Mouse (Mus musculus) erythroblast, embryonic 14.5 days (primary cell): ENCODE data around the gene F3. TPM values are rescaled to one million over a fixed set of nuclear protein-coding genes. Genes with fewer than 3 reads are reported as not detected.
"Not testable (repeated sequence)": the region's sequence is repeated elsewhere in the genome, so short reads cannot be mapped to it uniquely, and the experiment has no call there.

Experiments used
- H3K27me3 ChIP-seq: 2 replicates; pipeline ENCODE4 v1.6.1; 2012; ENCODE audit warnings: inconsistent platforms; ENCODE audit not compliant: control insufficient read depth
- H3K36me3 ChIP-seq: 2 replicates; pipeline ENCODE4 v1.6.1; 2012; ENCODE audit warnings: mild to moderate bottlenecking, inconsistent platforms; ENCODE audit not compliant: control insufficient read depth
- H3K4me1 ChIP-seq: 2 replicates; pipeline ENCODE4 v1.6.1; 2012; ENCODE audit warnings: inconsistent platforms; ENCODE audit not compliant: control insufficient read depth
- H3K4me3 ChIP-seq: replicated peaks from 2 replicates; pipeline ENCODE3; 2012; ENCODE audit warnings: moderate library complexity, mild to moderate bottlenecking, inconsistent platforms
- H3K9me3 ChIP-seq: 2 replicates; pipeline ENCODE4 v1.6.1; 2012; ENCODE audit warnings: low read length, inconsistent platforms, mixed read lengths; ENCODE audit not compliant: control insufficient read depth
- GATA1 ChIP-seq: IDR thresholded peaks from 2 replicates; pipeline ENCODE4 v1.6.1; 2012; ENCODE audit warnings: low read length, inconsistent platforms, mixed read lengths
- TAL1 ChIP-seq: IDR thresholded peaks from 3 replicates; pipeline ENCODE4 v1.6.1; 2012; ENCODE audit warnings: low read length, inconsistent platforms, mixed read lengths
- polyA plus RNA-seq: library from polyadenylated mRNA; stranded (reverse); fragments of >175 nt; gene quantifications from 2 replicates; pipeline ENCODE4 v1.2.3, GENCODE M21; 2012

The F3 gene
- polyA plus RNA-seq, 1 experiment, result not detected

GRCm38 (mm10) chr3:121755152-121755551 lies 31.8 kb downstream of the F3 start:
- Histone ChIP-seq H3K4me1 (no peaks in the 10 kb centered on the region), H3K27me3 (no peaks in the 10 kb centered on the region), H3K36me3 (peaks cover 2% of the 10 kb centered on the region; the same call in 1 of the 2 replicates), H3K9me3 (no peaks in the 10 kb centered on the region), H3K4me3 (no peak overlapping the region)
- no peak for TF ChIP-seq TAL1
- TF ChIP-seq GATA1, result no peak

- Histone ChIP-seq H3K4me3 (no peak overlapping the region), H3K27me3 (no peaks in the 10 kb centered on the region), H3K4me1 (no peaks in the 10 kb centered on the region), H3K36me3 (peaks cover 2% of the 10 kb centered on the region; the same call in 1 of the 2 replicates), H3K9me3 (no peaks in the 10 kb centered on the region)
- TF ChIP-seq GATA1 (no peak), TAL1 (no peak)
Measured at GRCm38 (mm10) chr3:121758373-121758772, 35.0 kb downstream of the F3 start.

GRCm38 (mm10) chr3:121762056-121762852 lies 38.9 kb downstream of the F3 start:
- Histone ChIP-seq H3K4me1 (no peaks in the 10 kb centered on the region), H3K27me3 (no peaks in the 10 kb centered on the region), H3K4me3 (no peak overlapping the region), H3K36me3 (peaks cover 13% of the 10 kb centered on the region), H3K9me3 (no peaks in the 10 kb centered on the region)
- TF ChIP-seq TAL1 (no peak), GATA1 (no peak)

GRCm38 (mm10) chr3:121766048-121766447 lies 42.7 kb downstream of the F3 start:
- no peaks in the 10 kb centered on the region for H3K9me3 ChIP-seq
- no peaks in the 10 kb centered on the region for H3K27me3 ChIP-seq
- no peaks in the 10 kb centered on the region for H3K4me1 ChIP-seq
- peaks cover 27% of the 10 kb centered on the region for H3K36me3 ChIP-seq
- no peak for TF ChIP-seq TAL1
- TF ChIP-seq GATA1, result no peak
- H3K4me3 ChIP-seq, result no peak overlapping the region

- H3K36me3 ChIP-seq, result peaks cover 31% of the 10 kb centered on the region
- no peaks in the 10 kb centered on the region for H3K9me3 ChIP-seq
- no peak overlapping the region for H3K4me3 ChIP-seq
- TF ChIP-seq GATA1, result no peak
- no peak for TF ChIP-seq TAL1
- H3K4me1 ChIP-seq, result no peaks in the 10 kb centered on the region
- H3K27me3 ChIP-seq, result no peaks in the 10 kb centered on the region
Measured at GRCm38 (mm10) chr3:121766818-121767217, 43.5 kb downstream of the F3 start.

GRCm38 (mm10) chr3:121768770-121769169 lies 45.4 kb downstream of the F3 start:
- Histone ChIP-seq H3K9me3 (no peaks in the 10 kb centered on the region), H3K27me3 (no peaks in the 10 kb centered on the region), H3K4me1 (0 out of 2 replicates have a peak, but pooled peaks cover 1% of the 10 kb centered on the region), H3K36me3 (peaks cover 35% of the 10 kb centered on the region), H3K4me3 (no peak overlapping the region)
- TF ChIP-seq TAL1 (no peak), GATA1 (no peak)

- H3K27me3 ChIP-seq, H3K9me3 ChIP-seq, H3K4me1 ChIP-seq, H3K4me3 ChIP-seq: not testable (repeated sequence)
- peaks cover 18% of the 10 kb centered on the region for H3K36me3 ChIP-seq
Measured at GRCm38 (mm10) chr3:121773336-121773735, 50.0 kb downstream of the F3 start.

- no peak overlapping the region for H3K4me3 ChIP-seq
- no peak for TF ChIP-seq TAL1
- no peaks in the 10 kb centered on the region for H3K4me1 ChIP-seq
- H3K27me3 ChIP-seq, result no peaks in the 10 kb centered on the region
- H3K36me3 ChIP-seq, result peaks cover 3% of the 10 kb centered on the region
- H3K9me3 ChIP-seq, result no peaks in the 10 kb centered on the region
Measured at GRCm38 (mm10) chr3:121777943-121778342, 54.6 kb downstream of the F3 start.

GRCm38 (mm10) chr3:121783020-121783419 lies 59.7 kb downstream of the F3 start:
- no peak for TF ChIP-seq TAL1
- no peak for TF ChIP-seq GATA1
- no peaks in the 10 kb centered on the region for H3K4me1 ChIP-seq
- H3K4me3 ChIP-seq, result no peak overlapping the region
- no peaks in the 10 kb centered on the region for H3K9me3 ChIP-seq
- H3K36me3 ChIP-seq, result no peaks in the 10 kb centered on the region; the same call in 1 of the 2 replicates
- H3K27me3 ChIP-seq, result no peaks in the 10 kb centered on the region

Other genes with a start within 250 kb of the F3 start
- gene Slc44a3, start 191.1 kb upstream of the F3 start, polyA plus RNA-seq, result not detected in 2 replicates
- gene 4930432M17Rik, start 52.8 kb upstream of the F3 start, polyA plus RNA-seq, result not detected in 2 replicates
- gene Abcd3, start 91.8 kb downstream of the F3 start, polyA plus RNA-seq, result 0.30 and 0.37 TPM in 2 replicates
- gene Arhgap29, start 229.0 kb downstream of the F3 start, polyA plus RNA-seq, result 0.01 TPM in 1 of 2 replicates, not detected in the other